Mouse (Mus musculus) ES-Bruce4 (cell line): ENCODE measurements around the gene Duox2.

Experiments used
- CTCF ChIP-seq: IDR thresholded peaks from one replicate; pipeline ENCODE4 v1.8.1; 2011; ENCODE audit warnings: low read depth, low read length
- EP300 ChIP-seq: IDR thresholded peaks from 2 replicates; pipeline ENCODE4 v1.6.1; 2011; ENCODE audit warnings: low read depth, low read length; ENCODE audit not compliant: insufficient read depth
- POLR2A ChIP-seq: IDR thresholded peaks from one replicate; pipeline ENCODE4 v1.8.1; 2011; ENCODE audit warnings: low read length; ENCODE audit not compliant: insufficient read depth

DNA sequence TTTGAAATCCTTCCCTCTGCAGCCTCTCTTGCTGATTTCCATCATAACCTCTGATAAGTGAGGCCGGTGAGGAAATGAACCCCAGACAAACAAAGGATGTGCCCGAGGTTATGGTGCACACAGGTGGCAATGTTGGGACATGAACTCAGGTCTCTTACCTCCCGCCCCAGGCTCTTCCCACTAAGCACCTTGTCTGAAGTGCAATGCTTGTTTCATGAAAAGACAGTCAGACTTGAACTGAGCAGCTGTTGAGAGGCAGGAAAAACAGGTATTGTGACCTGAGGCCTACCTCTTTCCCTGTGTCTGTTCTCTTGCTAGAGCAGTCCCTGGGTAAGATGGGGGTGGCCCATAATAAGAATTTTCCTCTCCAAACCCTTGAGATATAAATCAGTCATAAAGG lies 34.0 kb upstream of the Duox2 start:
- TF ChIP-seq CTCF (no peak), POLR2A (no peak), EP300 (no peak)
